Mouse (Mus musculus) small intestine, adult 2 months (tissue): Measurements from ENCODE around the gene Rnf216.

ENCODE experiments used
- CTCF ChIP-seq: fragments of 200-500 bp; IDR thresholded peaks from 2 replicates; pipeline ENCODE4 v1.5.1; 2012; ENCODE audit warnings: low read depth, mild to moderate bottlenecking, control low read depth, inconsistent platforms, low read length, moderate library complexity, mixed read lengths; ENCODE audit not compliant: insufficient replicate concordance, insufficient read length; ENCODE audit errors: extremely low read depth
- POLR2A ChIP-seq: fragments of 200-500 bp; IDR thresholded peaks from 2 replicates; pipeline ENCODE4 v1.6.1; 2012; ENCODE audit warnings: low read depth, mild to moderate bottlenecking, control low read depth, inconsistent platforms, low read length, moderate library complexity

DNA sequence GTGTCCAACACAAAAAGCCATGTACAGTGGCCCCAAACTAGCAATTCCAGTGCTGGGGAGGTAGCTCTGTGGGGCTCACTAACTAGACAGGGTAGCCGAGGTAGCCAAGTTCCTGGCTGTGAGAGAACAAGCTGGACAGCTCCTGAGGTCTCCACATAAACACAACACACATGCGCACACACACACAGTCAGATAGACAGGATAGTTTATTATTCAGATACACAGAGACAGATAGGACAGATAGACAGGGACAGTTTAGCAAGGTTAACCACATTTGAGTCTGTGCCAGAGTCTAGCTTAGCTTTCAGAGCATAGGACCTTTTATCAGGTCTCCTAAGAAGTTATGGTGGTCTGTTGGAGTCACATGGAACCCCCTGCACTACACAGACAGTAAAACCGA, 6.0 kb downstream of the Rnf216 start:
- TF ChIP-seq CTCF (no peak), POLR2A (no peak)
